Mouse (Mus musculus) large intestine, adult 2 months (tissue): ENCODE measurements around the gene Ripor1. TPM values are rescaled to one million over a fixed set of nuclear protein-coding genes. Genes with fewer than 3 reads are reported as not detected.

ENCODE experiments used
- polyA plus RNA-seq: library from polyadenylated mRNA; depleted of rRNA; stranded (reverse); fragments of >200 nt; gene quantifications from 2 replicates; pipeline ENCODE4 v1.2.3, GENCODE M21; 2012; rRNA removed

Ripor1 gene
- polyA plus RNA-seq, 1 experiment = 7.1 TPM

Other genes with a start within 250 kb of the Ripor1 start
- gene Plekhg4, start 232.0 kb upstream of the Ripor1 start, polyA plus RNA-seq = 0.52 and 0.73 TPM in 2 replicates
- 0.07 TPM in 1 of 2 replicates, not detected in the other for gene Kctd19, start 191.8 kb upstream of the Ripor1 start, polyA plus RNA-seq
- gene Lrrc36, start 191.7 kb upstream of the Ripor1 start, polyA plus RNA-seq = 0.12 and 0.25 TPM in 2 replicates
- 73.9 and 101 TPM in 2 replicates for gene Tppp3, start 133.7 kb upstream of the Ripor1 start, polyA plus RNA-seq
- 15.0 and 16.3 TPM in 2 replicates for gene Zdhhc1, start 108.4 kb upstream of the Ripor1 start, polyA plus RNA-seq
- 19.6 and 50.5 TPM in 2 replicates for gene Hsd11b2, start 86.5 kb upstream of the Ripor1 start, polyA plus RNA-seq
- 103 and 110 TPM in 2 replicates for gene Atp6v0d1, start 39.2 kb upstream of the Ripor1 start, polyA plus RNA-seq
- 9.2 and 14.7 TPM in 2 replicates for gene Ctcf, start 31.3 kb downstream of the Ripor1 start, polyA plus RNA-seq
- 0.21 and 0.32 TPM in 2 replicates for gene Agrp, start 32.1 kb downstream of the Ripor1 start, polyA plus RNA-seq
- gene Carmil2, start 81.0 kb downstream of the Ripor1 start, polyA plus RNA-seq = 4.1 and 4.3 TPM in 2 replicates
- gene Acd, start 95.8 kb downstream of the Ripor1 start, polyA plus RNA-seq = 25.5 and 26.4 TPM in 2 replicates
- gene Pard6a, start 95.9 kb downstream of the Ripor1 start, polyA plus RNA-seq = 9.2 and 11.5 TPM in 2 replicates
- not detected in 2 replicates for gene 4933405L10Rik, start 102.4 kb downstream of the Ripor1 start, polyA plus RNA-seq
- 5.8 and 6.6 TPM in 2 replicates for gene Enkd1, start 103.0 kb downstream of the Ripor1 start, polyA plus RNA-seq
- 5.6 and 8.7 TPM in 2 replicates for gene Gfod2, start 153.4 kb downstream of the Ripor1 start, polyA plus RNA-seq
- gene Ranbp10, start 222.1 kb downstream of the Ripor1 start, polyA plus RNA-seq = 13.9 and 20.0 TPM in 2 replicates
- gene Tsnaxip1, start 222.5 kb downstream of the Ripor1 start, polyA plus RNA-seq = not detected in 2 replicates
- 20.5 and 20.6 TPM in 2 replicates for gene Cenpt, start 248.0 kb downstream of the Ripor1 start, polyA plus RNA-seq
- gene Thap11, start 249.9 kb downstream of the Ripor1 start, polyA plus RNA-seq = 30.3 and 34.5 TPM in 2 replicates